In the genomic region with DNA sequence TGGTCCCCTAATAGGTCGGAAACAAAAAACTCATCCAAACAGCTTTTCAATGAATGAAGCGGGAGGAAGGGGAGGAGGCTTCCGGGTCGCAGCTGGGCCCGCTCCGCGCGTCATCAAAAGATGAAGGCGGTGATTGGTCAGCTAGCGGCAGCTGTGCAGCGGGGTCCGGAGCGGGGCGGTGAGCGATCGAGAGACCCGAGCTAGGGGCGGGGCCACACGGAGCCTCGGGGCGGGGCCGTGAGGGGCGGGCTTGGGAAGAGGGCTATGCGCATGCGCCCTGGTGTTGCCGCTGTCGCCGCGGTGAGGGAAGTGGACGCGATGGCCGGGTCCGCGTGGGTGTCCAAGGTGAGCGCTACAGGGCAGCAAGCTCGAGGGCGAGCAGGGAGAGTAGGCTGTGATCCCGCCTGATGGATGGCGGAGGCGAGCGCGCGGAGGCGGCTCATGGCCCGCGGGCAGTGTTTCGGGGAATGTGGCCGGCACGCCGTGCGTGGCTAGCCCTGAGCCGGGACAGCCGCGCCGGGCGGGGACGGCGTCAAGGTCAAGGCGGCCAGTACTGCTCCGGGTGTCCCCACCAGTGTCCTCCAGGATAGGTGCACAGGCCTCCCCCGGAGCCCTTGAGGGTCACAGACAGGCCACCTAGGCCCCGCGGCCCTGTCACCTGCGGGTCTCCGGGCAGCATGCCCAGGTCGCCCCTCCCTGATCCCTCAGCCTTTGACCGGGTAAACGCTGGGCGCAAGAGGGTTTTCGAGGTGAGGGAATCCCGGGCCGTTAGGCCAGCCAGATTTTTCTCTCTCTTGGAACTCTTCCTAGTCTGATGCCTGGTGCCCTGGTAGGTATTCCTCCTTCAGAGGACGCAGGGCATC, we compare ENCODE assay signal across 7 mouse cellular contexts. TPM values are rescaled to one million over a fixed set of nuclear protein-coding genes. Genes with fewer than 3 reads are reported as not detected.
DNase-seq lines count a peak whose midpoint lies in the region; ATAC-seq and TF ChIP-seq lines count a peak whose summit lies in the region.

A gene (plus strand): TSS at position 136 of the 863 bp plus-strand sequence.

- peak within 1 kb of the TSS; percentile 78 for H3K4me3 ChIP-seq in embryonic facial prominence, embryonic 12.5 days
- peak within 1 kb of the TSS; percentile 70 for H3K4me3 ChIP-seq in kidney, adult 2 months (ENCODE audit: insufficient read depth, low read depth, low read length)
- H3K4me3 ChIP-seq in limb, embryonic 12.5 days (replicated peaks) = peak within 1 kb of the TSS; percentile 89
- H3K4me3 ChIP-seq in midbrain, embryonic 15.5 days = peak within 1 kb of the TSS; percentile 85
- H3K4me3 ChIP-seq in spleen, adult 2 months (ENCODE audit: extremely low read depth, insufficient read depth, insufficient read length) = peak within 1 kb of the TSS; percentile 92

- peak; percentile 99 for DNase-seq in adrenal gland, postnatal 25 days
- peak; percentile 98 to 99 for DNase-seq in heart, adult 18-20 months
- DNase-seq in kidney, adult 2 months = peak; percentile 99
- DNase-seq in spleen, adult 2 months (ENCODE audit: low read depth in 1 of 2, low spot score in 2 of 2) = peak; percentile 90 to 98

- peaks cover 13% of the 10 kb centered on the region for H3K4me1 ChIP-seq in embryonic facial prominence, embryonic 12.5 days
- peaks cover 15% of the 10 kb centered on the region; the same call in 1 of the 2 replicates for H3K4me1 ChIP-seq in kidney, adult 2 months (ENCODE audit: control insufficient read depth, insufficient read depth, low read length)
- H3K4me1 ChIP-seq in limb, embryonic 12.5 days (replicated peaks) = peaks cover 11% of the 10 kb centered on the region
- H3K4me1 ChIP-seq in midbrain, embryonic 15.5 days = peaks cover 19% of the 10 kb centered on the region
- peaks cover 4% of the 10 kb centered on the region for H3K4me1 ChIP-seq in spleen, adult 2 months (ENCODE audit: control insufficient read depth, insufficient read depth, insufficient read length)

- TF ChIP-seq POLR2A in kidney, adult 2 months (IDR thresholded peaks at IDR 0.05; ENCODE audit: low read depth, low read length) = peak; percentile 84
- peak; percentile 28; the same call in 1 of the 2 replicates for TF ChIP-seq POLR2A in spleen, adult 2 months (IDR thresholded peaks at IDR 0.05; ENCODE audit: low read depth, low read length)

- peaks cover 10% of the 10 kb centered on the region; the same call in 1 of the 2 replicates for H3K36me3 ChIP-seq in embryonic facial prominence, embryonic 12.5 days
- H3K36me3 ChIP-seq in kidney, adult 2 months (ENCODE audit: control insufficient read depth, insufficient read depth, low read length) = no peaks in the 10 kb centered on the region
- peaks cover 18% of the 10 kb centered on the region for H3K36me3 ChIP-seq in limb, embryonic 12.5 days
- H3K36me3 ChIP-seq in midbrain, embryonic 15.5 days (replicated peaks) = peaks cover 9% of the 10 kb centered on the region; the same call in 1 of the 2 replicates
- H3K36me3 ChIP-seq in spleen, adult 2 months (ENCODE audit: control insufficient read depth, insufficient read depth, low read length) = peaks cover 2% of the 10 kb centered on the region

- ATAC-seq in embryonic facial prominence, embryonic 12.5 days (ENCODE audit: insufficient number of reproducible peaks, insufficient read depth, low FRiP score, low TSS enrichment) = peak; percentile 98
- peak; percentile 98 for ATAC-seq in limb, embryonic 12.5 days (ENCODE audit: insufficient number of reproducible peaks, insufficient read depth, low FRiP score, low TSS enrichment, low read depth)
- ATAC-seq in midbrain, embryonic 15.5 days (replicated peaks) = peak; percentile 99

- H3K9ac ChIP-seq in embryonic facial prominence, embryonic 12.5 days = peak within 1 kb of the TSS; percentile 78
- H3K9ac ChIP-seq in limb, embryonic 12.5 days (replicated peaks) = peak within 1 kb of the TSS; percentile 88
- peak within 1 kb of the TSS; percentile 83 for H3K9ac ChIP-seq in midbrain, embryonic 15.5 days

- no peaks in the 10 kb centered on the region for H3K27me3 ChIP-seq in embryonic facial prominence, embryonic 12.5 days
- H3K27me3 ChIP-seq in kidney, adult 2 months (replicated peaks; ENCODE audit: control insufficient read depth, insufficient read depth, low read length) = no peaks in the 10 kb centered on the region
- H3K27me3 ChIP-seq in limb, embryonic 12.5 days = no peaks in the 10 kb centered on the region
- no peaks in the 10 kb centered on the region for H3K27me3 ChIP-seq in midbrain, embryonic 15.5 days (replicated peaks)
- H3K27me3 ChIP-seq in spleen, adult 2 months (ENCODE audit: control insufficient read depth, insufficient read depth, low read length) = no peaks in the 10 kb centered on the region

- WGBS in embryonic facial prominence, embryonic 12.5 days = under 1% methylated on average over 69 of the region's 73 CpGs
- under 1% methylated on average over 73 of the region's 73 CpGs for WGBS in kidney, adult 2 months
- WGBS in limb, embryonic 12.5 days = under 1% methylated on average over 73 of the region's 73 CpGs
- under 1% methylated on average over 72 of the region's 73 CpGs for WGBS in midbrain, embryonic 15.5 days
- under 1% methylated on average over 72 of the region's 73 CpGs for WGBS in spleen, adult 2 months

- no peak for TF ChIP-seq CTCF in kidney, adult 2 months (conservative IDR thresholded peaks at IDR 0.05; ENCODE audit: insufficient read depth, insufficient read length, low read depth, low read length)
- no peak for TF ChIP-seq CTCF in spleen, adult 2 months (IDR thresholded peaks at IDR 0.05; ENCODE audit: extremely low read depth, insufficient read depth, insufficient read length, insufficient replicate concordance)

- peak within 1 kb of the TSS; percentile 93 for H3K4me2 ChIP-seq in embryonic facial prominence, embryonic 12.5 days (replicated peaks)
- peak within 1 kb of the TSS; percentile 90 for H3K4me2 ChIP-seq in limb, embryonic 12.5 days
- H3K4me2 ChIP-seq in midbrain, embryonic 15.5 days = peak within 1 kb of the TSS; percentile 70

- no peaks in the 10 kb centered on the region for H3K9me3 ChIP-seq in embryonic facial prominence, embryonic 12.5 days
- H3K9me3 ChIP-seq in limb, embryonic 12.5 days = no peaks in the 10 kb centered on the region
- no peaks in the 10 kb centered on the region for H3K9me3 ChIP-seq in midbrain, embryonic 15.5 days

- no peak within 1 kb of the TSS for H3K27ac ChIP-seq in embryonic facial prominence, embryonic 12.5 days
- peak within 1 kb of the TSS; percentile 50 for H3K27ac ChIP-seq in kidney, adult 2 months (ENCODE audit: insufficient read depth, low read depth, low read length)
- H3K27ac ChIP-seq in limb, embryonic 12.5 days = no peak within 1 kb of the TSS
- H3K27ac ChIP-seq in midbrain, embryonic 15.5 days = peak within 1 kb of the TSS; percentile 63
- H3K27ac ChIP-seq in spleen, adult 2 months (ENCODE audit: insufficient read depth, low read length) = peak within 1 kb of the TSS; percentile 28; the same call in 1 of the 2 replicates

RNA-seq across cellular contexts. Expression of the gene that starts here (rescaled TPM):
- 223 and 260 TPM in 2 replicates for total RNA-seq in adrenal gland, postnatal 25 days (2021)
- polyA plus RNA-seq in embryonic facial prominence, embryonic 12.5 days (2016; fragmentation: Nextera tagmentation; extraction: Ambion mirVana) = 100 and 101 TPM in 2 replicates
- total RNA-seq in heart, adult 18-20 months (2021) = 100 to 1,000 TPM; 562 to 594 TPM
- polyA plus RNA-seq in kidney, adult 2 months (2012; rRNA removed) = 105 and 122 TPM in 2 replicates
- polyA plus RNA-seq in limb, embryonic 12.5 days (2016; fragmentation: Nextera tagmentation; extraction: Ambion mirVana) = 98.0 and 104 TPM in 2 replicates
- polyA plus RNA-seq in midbrain, embryonic 15.5 days (2015; fragmentation: Nextera tagmentation; extraction: Ambion mirVana) = 132 and 136 TPM in 2 replicates
- 10.6 TPM in 2 replicates for polyA plus RNA-seq in spleen, adult 2 months (2012; rRNA removed)

Comparison
In these comparisons a context has a peak if more than half of its experiments do, and no peak if none do; other contexts are left out.
1. H3K27ac ChIP-seq: peak in kidney, adult 2 months (single experiment), midbrain, embryonic 15.5 days (single experiment) and spleen, adult 2 months (single experiment); none in embryonic facial prominence, embryonic 12.5 days (single experiment) and limb, embryonic 12.5 days (single experiment).
2. Peak in every context shown above with its lines, with median percentiles within 50 percentile points of each other: DNase-seq, ATAC-seq, H3K4me2 ChIP-seq, H3K4me3 ChIP-seq and H3K9ac ChIP-seq.